Mouse (Mus musculus) small intestine, adult 2 months (tissue): Measurements from ENCODE around the gene Cnnm4. TPM values are rescaled to one million over a fixed set of nuclear protein-coding genes. Genes with fewer than 3 reads are reported as not detected.

Experiments used
- H3K27ac ChIP-seq: fragments of 200-500 bp; 2 replicates; pipeline ENCODE4 v1.5.1; 2012; ENCODE audit warnings: low read depth, low read length, control low read depth, inconsistent platforms; ENCODE audit not compliant: insufficient read depth
- H3K27me3 ChIP-seq: fragments of 200-500 bp; 2 replicates; pipeline ENCODE4 v1.6.1; 2012; ENCODE audit warnings: mild to moderate bottlenecking, moderate library complexity, low read length, inconsistent platforms; ENCODE audit not compliant: control insufficient read depth, insufficient read depth
- H3K36me3 ChIP-seq: fragments of 200-500 bp; 2 replicates; pipeline ENCODE4 v1.6.1; 2012; ENCODE audit warnings: mild to moderate bottlenecking, low read length, control low read depth, inconsistent platforms; ENCODE audit not compliant: control insufficient read depth, insufficient read depth
- H3K4me1 ChIP-seq: fragments of 200-500 bp; 2 replicates; pipeline ENCODE4 v1.6.1; 2012; ENCODE audit warnings: low read length, inconsistent platforms, mixed read lengths; ENCODE audit not compliant: control insufficient read depth, insufficient read depth, insufficient read length
- H3K4me3 ChIP-seq: fragments of 200-500 bp; 2 replicates; pipeline ENCODE4 v1.5.1; 2012; ENCODE audit warnings: low read depth, mild to moderate bottlenecking, control low read depth, inconsistent platforms, low read length, moderate library complexity
- CTCF ChIP-seq: fragments of 200-500 bp; IDR thresholded peaks from 2 replicates; pipeline ENCODE4 v1.5.1; 2012; ENCODE audit warnings: low read depth, mild to moderate bottlenecking, control low read depth, inconsistent platforms, low read length, moderate library complexity, mixed read lengths; ENCODE audit not compliant: insufficient replicate concordance, insufficient read length; ENCODE audit errors: extremely low read depth
- POLR2A ChIP-seq: fragments of 200-500 bp; IDR thresholded peaks from 2 replicates; pipeline ENCODE4 v1.6.1; 2012; ENCODE audit warnings: low read depth, mild to moderate bottlenecking, control low read depth, inconsistent platforms, low read length, moderate library complexity
- WGBS: fragments of 180-500 bp; shearing (Covaris S2); methylation state at CpG from one replicate; pipeline ENCODE4 v1.1.7; 2018; 5-methylcytosine and 5-hydroxymethylcytosine counted together
- polyA plus RNA-seq: library from polyadenylated mRNA; depleted of rRNA; stranded (reverse); fragments of >200 nt; gene quantifications from 2 replicates; pipeline ENCODE4 v1.2.3, GENCODE M21; 2012; rRNA removed

Cnnm4 gene
- 29.1 and 107 TPM in 2 replicates for polyA plus RNA-seq

GRCm38 (mm10) chr1:36471181-36472105 is at the start of gene Cnnm4:
Gene Cnnm4 (plus strand): TSS chr1:36471620.
- TF ChIP-seq POLR2A (peak; percentile 85; the same call in 1 of the 2 replicates), CTCF (no peak)
- Histone ChIP-seq H3K4me3 (peak within 1 kb of the TSS; percentile 74), H3K27ac (peak within 1 kb of the TSS; percentile 99), H3K36me3 (no peaks in the 10 kb centered on the region), H3K27me3 (no peaks in the 10 kb centered on the region), H3K4me1 (peaks cover 3% of the 10 kb centered on the region; the same call in 1 of the 2 replicates)
- WGBS: under 1% methylated on average over 77 of the region's 98 CpGs

- no peak overlapping the region for H3K27ac ChIP-seq
- TF ChIP-seq POLR2A (no peak), CTCF (no peak)
- no peaks in the 10 kb centered on the region for H3K4me1 ChIP-seq
- peaks cover 45% of the 10 kb centered on the region for H3K36me3 ChIP-seq
- 96% methylated on average over 2 of the region's 2 CpGs for WGBS
- H3K4me3 ChIP-seq: no peak overlapping the region
- H3K27me3 ChIP-seq: no peaks in the 10 kb centered on the region
These were observed 41.9 kb upstream of the Cnnm4 start for GRCm38 (mm10) chr1:36429511-36429910.

GRCm38 (mm10) chr1:36432999-36433398 is 38.4 kb upstream of the Cnnm4 start:
- peaks cover 33% of the 10 kb centered on the region for H3K36me3 ChIP-seq
- H3K27me3 ChIP-seq: no peaks in the 10 kb centered on the region
- no peak overlapping the region for H3K4me3 ChIP-seq
- 84% methylated on average over 4 of the region's 4 CpGs for WGBS
- TF ChIP-seq CTCF: no peak
- TF ChIP-seq POLR2A: no peak
- no peaks in the 10 kb centered on the region for H3K4me1 ChIP-seq
- H3K27ac ChIP-seq: no peak overlapping the region

- Histone ChIP-seq H3K36me3 (peaks cover 30% of the 10 kb centered on the region), H3K27me3 (no peaks in the 10 kb centered on the region), H3K27ac (no peak overlapping the region), H3K4me1 (no peaks in the 10 kb centered on the region), H3K4me3 (no peak overlapping the region)
- 93% methylated on average over 3 of the region's 3 CpGs for WGBS
- no peak for TF ChIP-seq POLR2A
- no peak for TF ChIP-seq CTCF
These were observed 37.8 kb upstream of the Cnnm4 start for GRCm38 (mm10) chr1:36433616-36434015.

GRCm38 (mm10) chr1:36435071-36435470 is 36.3 kb upstream of the Cnnm4 start:
- no peak for TF ChIP-seq CTCF
- TF ChIP-seq POLR2A: no peak
- Histone ChIP-seq H3K27me3 (no peaks in the 10 kb centered on the region), H3K4me3 (no peak overlapping the region), H3K27ac (no peak overlapping the region), H3K36me3 (peaks cover 32% of the 10 kb centered on the region), H3K4me1 (no peaks in the 10 kb centered on the region)
- 77% methylated on average over 4 of the region's 4 CpGs for WGBS

GRCm38 (mm10) chr1:36436515-36436914 is 34.9 kb upstream of the Cnnm4 start:
- Histone ChIP-seq H3K36me3 (peaks cover 28% of the 10 kb centered on the region), H3K4me1 (no peaks in the 10 kb centered on the region), H3K27me3 (no peaks in the 10 kb centered on the region), H3K27ac (no peak overlapping the region), H3K4me3 (no peak overlapping the region)
- TF ChIP-seq POLR2A: no peak
- TF ChIP-seq CTCF: no peak
- WGBS: 87% methylated on average over 6 of the region's 6 CpGs

- 92% methylated on average over 3 of the region's 3 CpGs for WGBS
- no peaks in the 10 kb centered on the region for H3K4me1 ChIP-seq
- no peaks in the 10 kb centered on the region for H3K27me3 ChIP-seq
- no peak overlapping the region for H3K27ac ChIP-seq
- H3K4me3 ChIP-seq: no peak overlapping the region
- no peak for TF ChIP-seq CTCF
- no peak for TF ChIP-seq POLR2A
- H3K36me3 ChIP-seq: peaks cover 28% of the 10 kb centered on the region
These were observed 34.2 kb upstream of the Cnnm4 start for GRCm38 (mm10) chr1:36437223-36437622.
